Mouse (Mus musculus): ENCODE data around the gene Hsdl2.

DNA sequence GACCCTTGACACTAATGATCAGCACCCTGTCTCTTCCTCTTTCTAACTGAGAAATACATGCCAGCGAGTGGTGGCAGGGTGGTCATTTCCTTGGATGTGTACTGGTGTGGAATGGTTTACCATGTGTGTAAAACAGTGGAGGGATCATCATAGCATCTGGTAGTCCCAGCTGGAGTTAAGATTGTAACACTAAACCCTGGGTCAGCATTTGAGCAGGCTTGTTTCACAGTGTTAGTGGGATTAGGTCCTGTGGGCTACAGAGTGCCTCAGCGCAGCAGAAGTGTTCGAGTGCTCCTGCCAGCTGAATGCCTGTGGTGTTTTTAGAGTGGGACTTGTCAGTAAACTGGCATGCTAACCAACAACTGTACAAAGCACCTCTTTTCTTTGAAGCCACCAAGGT is 86.7 kb downstream of the Hsdl2 start:
- TF ChIP-seq CTCF (IDR thresholded peaks at IDR 0.05; ENCODE audit: borderline replicate concordance, insufficient read depth, low read length) = no peak
- no peak for TF ChIP-seq POLR2A (IDR thresholded peaks at IDR 0.05; ENCODE audit: low read depth, low read length)

Measured in embryonic fibroblast, embryonic 13.5 days (primary cell).